In the genomic region with DNA sequence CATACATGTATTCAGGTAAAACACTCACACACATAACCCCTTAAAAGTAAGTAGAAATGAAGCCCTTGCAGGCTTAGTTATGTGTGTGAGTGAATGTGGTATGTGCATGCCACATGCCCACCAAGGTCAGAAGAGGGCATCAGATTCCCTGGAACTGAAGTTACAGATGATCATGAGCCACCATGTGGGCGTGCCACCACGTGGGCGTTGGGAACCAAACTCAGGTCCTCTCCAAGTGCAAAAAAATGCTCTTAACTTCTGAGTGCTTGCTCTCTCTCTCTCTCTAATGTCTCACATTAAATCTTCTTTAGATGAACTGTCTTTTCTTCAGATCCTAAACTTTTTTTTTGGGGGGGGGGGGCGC, we compare ENCODE assay signal across 8 mouse cellular contexts. TPM values are rescaled to one million over a fixed set of nuclear protein-coding genes. Genes with fewer than 3 reads are reported as not detected.
DNase-seq lines count a peak whose midpoint lies in the region; ATAC-seq lines count a peak whose summit lies in the region.

A gene (minus strand): TSS at position 139 of the 364 bp plus-strand sequence.

- H3K4me3 ChIP-seq in hindbrain, embryonic 16.5 days (ENCODE audit: low read length): peak within 1 kb of the TSS; percentile 62
- H3K4me3 ChIP-seq in limb, embryonic 12.5 days (replicated peaks): peak within 1 kb of the TSS; percentile 59
- peak within 1 kb of the TSS; percentile 63 for H3K4me3 ChIP-seq in midbrain, embryonic 16.5 days (ENCODE audit: low read depth, low read length)

- peak within 1 kb of the TSS; percentile 84 for H3K9ac ChIP-seq in hindbrain, embryonic 16.5 days (ENCODE audit: low read depth, low read length)
- peak within 1 kb of the TSS; percentile 66 for H3K9ac ChIP-seq in limb, embryonic 12.5 days (replicated peaks)
- H3K9ac ChIP-seq in midbrain, embryonic 16.5 days (ENCODE audit: low read depth, low read length): peak within 1 kb of the TSS; percentile 85

- H3K9me3 ChIP-seq in hindbrain, embryonic 16.5 days (ENCODE audit: control insufficient read depth, low read length): no peaks in the 10 kb centered on the region
- no peaks in the 10 kb centered on the region for H3K9me3 ChIP-seq in limb, embryonic 12.5 days
- H3K9me3 ChIP-seq in midbrain, embryonic 16.5 days (replicated peaks; ENCODE audit: control insufficient read depth, low read length, poor library complexity, severe bottlenecking): no peaks in the 10 kb centered on the region

- WGBS in hindbrain, embryonic 16.5 days: 48% methylated on average over 4 of the region's 4 CpGs
- WGBS in limb, embryonic 12.5 days: 32% methylated on average over 4 of the region's 4 CpGs
- 30% methylated on average over 4 of the region's 4 CpGs for WGBS in midbrain, embryonic 16.5 days

- no peak for DNase-seq in frontal cortex, postnatal 36 days (ENCODE audit: low spot score in 2 of 2)
- DNase-seq in adrenal gland, postnatal 10 days: peak; percentile 60
- no peak for DNase-seq in gastrocnemius, adult 18-20 months (ENCODE audit: low spot score)
- no peak for DNase-seq in spleen, postnatal 14 days (ENCODE audit: low spot score in 2 of 2)

- peak within 1 kb of the TSS; percentile 95 for H3K4me2 ChIP-seq in hindbrain, embryonic 16.5 days (ENCODE audit: low read length)
- peak within 1 kb of the TSS; percentile 93 for H3K4me2 ChIP-seq in limb, embryonic 12.5 days
- peak within 1 kb of the TSS; percentile 95 for H3K4me2 ChIP-seq in midbrain, embryonic 16.5 days (ENCODE audit: low read length)

- H3K4me1 ChIP-seq in hindbrain, embryonic 16.5 days (ENCODE audit: control insufficient read depth, insufficient read depth, low read depth, low read length): peaks cover 15% of the 10 kb centered on the region
- peaks cover 19% of the 10 kb centered on the region for H3K4me1 ChIP-seq in limb, embryonic 12.5 days (replicated peaks)
- H3K4me1 ChIP-seq in midbrain, embryonic 16.5 days (ENCODE audit: control insufficient read depth, insufficient read depth, low read length): peaks cover 14% of the 10 kb centered on the region

- ATAC-seq in frontal cortex, adult (ENCODE audit: low TSS enrichment): 0 out of 2 replicates have a peak, but pooled peaks have one; percentile 1
- ATAC-seq in hindbrain, embryonic 16.5 days: no peak
- no peak for ATAC-seq in limb, embryonic 12.5 days (ENCODE audit: insufficient number of reproducible peaks, insufficient read depth, low FRiP score, low TSS enrichment, low read depth)
- no peak for ATAC-seq in midbrain, embryonic 16.5 days

- peak within 1 kb of the TSS; percentile 94 for H3K27ac ChIP-seq in hindbrain, embryonic 16.5 days (ENCODE audit: low read depth, low read length)
- H3K27ac ChIP-seq in limb, embryonic 12.5 days: peak within 1 kb of the TSS; percentile 62
- H3K27ac ChIP-seq in midbrain, embryonic 16.5 days (ENCODE audit: low read length): peak within 1 kb of the TSS; percentile 92

- no peaks in the 10 kb centered on the region for H3K27me3 ChIP-seq in hindbrain, embryonic 16.5 days (replicated peaks; ENCODE audit: control insufficient read depth, insufficient read depth, low read length)
- no peaks in the 10 kb centered on the region for H3K27me3 ChIP-seq in limb, embryonic 12.5 days
- H3K27me3 ChIP-seq in midbrain, embryonic 16.5 days (ENCODE audit: control insufficient read depth, insufficient read depth, low read depth, low read length): no peaks in the 10 kb centered on the region

- H3K36me3 ChIP-seq in hindbrain, embryonic 16.5 days (ENCODE audit: control insufficient read depth, insufficient read depth, low read length): no peaks in the 10 kb centered on the region
- H3K36me3 ChIP-seq in limb, embryonic 12.5 days: peaks cover 45% of the 10 kb centered on the region
- H3K36me3 ChIP-seq in midbrain, embryonic 16.5 days (ENCODE audit: control insufficient read depth, insufficient read depth, low read length): no peaks in the 10 kb centered on the region

RNA-seq across cellular contexts. Expression of the gene that starts here (rescaled TPM):
- 10 to 100 TPM; 58.0 to 66.3 TPM for total RNA-seq in adrenal gland, postnatal 10 days (2021)
- 10 to 100 TPM; 19.4 to 27.2 TPM for total RNA-seq in gastrocnemius, adult 18-20 months (2021)
- polyA plus RNA-seq in hindbrain, embryonic 16.5 days (2015; fragmentation: Nextera tagmentation; extraction: Ambion mirVana): 81.8 and 93.0 TPM in 2 replicates
- polyA plus RNA-seq in limb, embryonic 12.5 days (2016; fragmentation: Nextera tagmentation; extraction: Ambion mirVana): 24.1 and 26.9 TPM in 2 replicates
- 59.6 and 71.2 TPM in 2 replicates for polyA plus RNA-seq in midbrain, embryonic 16.5 days (2015; fragmentation: Nextera tagmentation; extraction: Ambion mirVana)
